Mouse (Mus musculus): ENCODE data around the gene Cartpt. TPM values are rescaled to one million over a fixed set of nuclear protein-coding genes. Genes with fewer than 3 reads are reported as not detected.

Cartpt gene
- polyA plus RNA-seq, 1 experiment from 2014 or later: 0.33 TPM

DNA sequence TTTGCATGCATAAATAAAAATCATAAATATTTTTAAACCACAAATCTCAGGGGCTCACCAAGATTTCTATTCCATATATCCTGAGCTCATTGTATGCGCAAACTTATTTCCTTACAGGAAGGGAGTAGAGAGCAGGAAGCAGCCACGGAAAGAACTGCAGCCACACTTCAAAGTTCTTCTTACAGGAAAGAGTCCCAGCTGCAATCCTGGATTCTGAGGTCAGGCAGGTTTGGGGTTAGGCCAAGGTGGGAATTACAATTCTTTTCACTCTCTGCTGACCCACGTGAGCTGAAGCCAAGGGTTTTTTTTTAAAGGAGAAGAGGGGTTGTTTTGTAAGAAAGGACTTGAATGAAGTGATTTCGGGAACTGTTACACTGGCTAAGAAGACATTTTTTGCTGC, 49.9 kb downstream of the Cartpt start:
- H3K27ac ChIP-seq: peak overlapping the region; percentile 42; the same call in 1 of the 2 replicates
- H3K36me3 ChIP-seq: no peaks in the 10 kb centered on the region
- 46% methylated on average over 4 of the region's 4 CpGs for WGBS
- no peaks in the 10 kb centered on the region for H3K27me3 ChIP-seq (ENCODE audit: insufficient read depth, poor library complexity, severe bottlenecking)
- no peak for DNase-seq (ENCODE audit: low spot score)
- H3K4me3 ChIP-seq: no peak overlapping the region
- peaks cover 19% of the 10 kb centered on the region for H3K4me1 ChIP-seq
- H3K9me3 ChIP-seq: no peaks in the 10 kb centered on the region

DNA sequence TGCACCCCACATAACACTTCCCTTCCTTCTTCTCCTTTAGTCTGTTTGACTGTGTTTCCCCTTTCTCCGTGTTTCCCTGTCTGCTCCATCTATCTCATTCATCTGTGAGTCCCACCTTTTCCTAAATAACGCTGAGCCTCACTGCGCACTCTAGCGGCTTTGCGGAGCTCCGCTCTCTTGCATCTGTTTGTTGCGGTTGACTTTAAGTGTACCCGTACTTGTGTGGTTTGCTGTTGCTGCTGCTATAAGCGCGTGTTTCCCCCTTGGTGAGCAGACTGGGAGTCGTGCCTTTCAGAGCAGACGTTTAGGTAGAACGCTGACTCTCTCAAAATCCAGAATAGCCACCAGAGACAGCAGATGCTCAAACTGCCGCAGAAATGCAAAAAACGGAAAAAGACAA, 51.3 kb downstream of the Cartpt start:
- Histone ChIP-seq H3K9me3 (no peaks in the 10 kb centered on the region), H3K27me3 (ENCODE audit: insufficient read depth, poor library complexity, severe bottlenecking) (no peaks in the 10 kb centered on the region), H3K4me1 (peaks cover 19% of the 10 kb centered on the region), H3K4me3 (no peak overlapping the region), H3K36me3 (no peaks in the 10 kb centered on the region), H3K27ac (no peak overlapping the region)
- DNase-seq (ENCODE audit: low spot score): peak; percentile 76
- WGBS: 36% methylated on average over 15 of the region's 15 CpGs

Other genes starting within 250 kb of the Cartpt start
- gene Mccc2, start 114.5 kb upstream of the Cartpt start, polyA plus RNA-seq (2016; fragmentation: Nextera tagmentation; extraction: Ambion mirVana): 33.9 and 36.9 TPM in 2 replicates
- 21.6 and 22.3 TPM in 2 replicates for gene Bdp1, start 203.0 kb upstream of the Cartpt start, polyA plus RNA-seq (2016; fragmentation: Nextera tagmentation; extraction: Ambion mirVana)
- gene Serf1, start 206.9 kb upstream of the Cartpt start, polyA plus RNA-seq (2016; fragmentation: Nextera tagmentation; extraction: Ambion mirVana): 77.4 and 93.1 TPM in 2 replicates
- gene Smn1, start 223.8 kb upstream of the Cartpt start, polyA plus RNA-seq (2016; fragmentation: Nextera tagmentation; extraction: Ambion mirVana): 45.6 and 64.3 TPM in 2 replicates